Mouse (Mus musculus) 3T3-L1 (cell line): Measurements from ENCODE around the gene Whrn.

Experiments used
- DNase-seq: peaks from one replicate; pipeline ENCODE4 v3.0.0-alpha.2; 2015; ENCODE audit warnings: low read depth, low spot score

Gene Whrn

DNA sequence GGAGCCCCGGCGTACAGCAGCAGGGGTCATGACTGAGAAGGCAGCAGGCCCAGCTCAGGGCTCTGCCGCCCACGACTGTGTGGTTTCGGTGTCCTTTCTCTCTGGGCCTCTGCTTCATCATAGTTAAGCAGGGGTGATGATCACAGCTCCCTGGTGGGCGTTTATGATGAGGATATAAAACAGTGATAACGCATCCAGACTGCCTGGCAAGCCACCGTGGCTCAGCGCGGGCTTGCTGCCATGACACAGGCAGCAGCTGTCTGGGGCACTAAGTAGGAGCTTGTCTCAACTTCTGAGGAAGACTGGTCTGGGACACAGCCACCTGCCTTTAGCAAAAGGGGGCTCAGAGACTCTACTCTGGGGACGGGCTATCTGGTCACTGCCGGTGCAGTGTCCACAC lies 112.3 kb downstream of the Whrn start:
- no peak for DNase-seq

GRCm38 (mm10) chr4:63382676-63383369 lies 113.0 kb downstream of the Whrn start:
- no peak for DNase-seq

DNA sequence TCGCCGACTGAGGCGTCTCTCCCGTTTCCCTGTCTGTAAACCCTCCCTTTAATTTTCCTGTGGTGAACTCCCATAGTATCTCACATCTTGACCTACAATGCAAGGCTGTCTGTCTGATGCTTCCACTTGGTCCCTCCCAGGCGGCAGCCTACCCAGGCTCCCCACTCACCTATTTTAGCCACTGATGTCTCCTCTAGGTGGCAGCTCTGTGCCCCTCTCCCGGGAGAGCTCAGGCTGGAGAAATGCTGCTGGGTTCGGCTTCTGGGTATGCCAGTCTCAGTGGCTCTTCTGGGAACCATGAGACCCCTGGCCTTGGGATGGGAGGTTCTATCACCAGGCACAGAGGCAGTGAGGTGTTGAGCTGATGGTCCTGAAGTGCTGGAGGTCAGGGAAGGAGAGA lies 118.3 kb downstream of the Whrn start:
- no peak for DNase-seq

DNA sequence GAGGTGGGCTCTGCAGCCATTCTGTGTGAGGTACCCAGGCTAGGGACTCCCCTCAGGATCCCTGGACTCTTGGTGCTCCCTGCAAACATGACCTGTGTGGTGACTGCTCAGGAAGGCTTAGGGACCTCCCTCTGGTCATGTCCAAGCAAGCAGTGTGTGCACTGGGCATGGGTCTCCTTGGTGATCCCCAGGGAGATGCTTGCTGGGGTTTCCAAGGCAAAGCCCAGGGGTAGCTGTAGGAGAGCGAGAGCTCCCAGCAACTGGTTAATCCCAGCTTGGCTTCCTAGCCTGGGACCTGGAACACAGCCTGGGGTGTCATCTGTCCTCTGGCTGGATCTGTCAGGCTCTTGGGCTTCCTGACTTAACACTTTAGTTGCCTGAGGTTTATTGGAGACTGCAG lies 120.4 kb downstream of the Whrn start:
- DNase-seq: no peak

DNA sequence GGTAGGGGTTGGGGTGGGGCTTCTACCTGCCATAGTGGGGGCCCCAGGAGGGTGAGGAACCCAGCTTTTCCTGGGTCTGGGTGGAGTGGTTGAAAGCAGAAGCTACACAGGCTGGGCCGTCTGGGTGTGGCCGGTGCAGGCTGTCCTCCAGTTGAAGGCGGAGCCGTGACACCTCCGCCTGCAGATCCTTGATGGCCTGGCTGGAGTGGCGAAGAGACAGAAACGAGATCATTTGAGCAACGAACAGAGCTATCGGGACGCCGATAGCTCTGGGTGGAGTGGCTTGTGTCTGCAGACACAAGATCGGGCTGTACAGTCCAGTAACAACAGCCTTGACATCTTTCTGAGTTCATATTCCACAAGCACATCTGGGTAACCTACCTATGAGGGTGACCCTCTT lies 121.5 kb downstream of the Whrn start:
- DNase-seq: no peak

GRCm38 (mm10) chr4:63373404-63373803 lies 122.4 kb downstream of the Whrn start:
- no peak for DNase-seq

- peak; percentile 68 for DNase-seq
Observed at GRCm38 (mm10) chr4:63371890-63372289, 123.9 kb downstream of the Whrn start.

- DNase-seq: no peak
Observed at GRCm38 (mm10) chr4:63370897-63371296, 124.9 kb downstream of the Whrn start.

GRCm38 (mm10) chr4:63368577-63368976 lies 127.2 kb downstream of the Whrn start:
- peak; percentile 87 for DNase-seq
